Mouse (Mus musculus) embryonic facial prominence, embryonic 10.5 days (tissue): ENCODE measurements around the gene Ebi3. TPM values are rescaled to one million over a fixed set of nuclear protein-coding genes. Genes with fewer than 3 reads are reported as not detected.
"Not testable (repeated sequence)": the region's sequence is repeated elsewhere in the genome, so short reads cannot be mapped to it uniquely, and the experiment has no call there.

ENCODE experiments used
- DNase-seq: peaks from one replicate; pipeline ENCODE4 v3.0.0-alpha.2; 2017; ENCODE audit warnings: low spot score
- H3K27ac ChIP-seq: fragments of 300-500 bp; sonication (generic); replicated peaks from 2 replicates; pipeline ENCODE4 v1.5.1; 2016; ENCODE audit warnings: mild to moderate bottlenecking
- H3K27me3 ChIP-seq: fragments of 300-500 bp; sonication (generic); replicated peaks from 2 replicates; pipeline ENCODE4 v1.6.1; 2016; ENCODE audit warnings: low read depth, mild to moderate bottlenecking; ENCODE audit not compliant: poor library complexity, severe bottlenecking
- H3K36me3 ChIP-seq: fragments of 300-500 bp; sonication (generic); replicated peaks from 2 replicates; pipeline ENCODE4 v1.6.1; 2016; ENCODE audit warnings: mild to moderate bottlenecking, moderate library complexity
- H3K4me1 ChIP-seq: fragments of 300-500 bp; sonication (generic); 2 replicates; pipeline ENCODE4 v1.6.1; 2016
- H3K4me3 ChIP-seq: fragments of 300-500 bp; sonication (generic); 2 replicates; pipeline ENCODE4 v1.5.1; 2016; ENCODE audit warnings: mild to moderate bottlenecking, moderate library complexity
- H3K9me3 ChIP-seq: fragments of 300-500 bp; sonication (generic); 2 replicates; pipeline ENCODE4 v1.6.1; 2016; ENCODE audit warnings: mild to moderate bottlenecking
- WGBS: fragments of 180-500 bp; shearing (Covaris S2); methylation state at CpG from one replicate; pipeline ENCODE4 v1.1.7; 2016; 5-methylcytosine and 5-hydroxymethylcytosine counted together
- polyA plus RNA-seq: library from polyadenylated mRNA; unstranded; fragments of >200 nt; fragmentation: Nextera tagmentation; extraction: Ambion mirVana; gene quantifications from 2 replicates; pipeline ENCODE4 v1.2.1, GENCODE M21; 2016

The Ebi3 gene
- 0.98 and 1.4 TPM in 2 replicates for polyA plus RNA-seq

DNA sequence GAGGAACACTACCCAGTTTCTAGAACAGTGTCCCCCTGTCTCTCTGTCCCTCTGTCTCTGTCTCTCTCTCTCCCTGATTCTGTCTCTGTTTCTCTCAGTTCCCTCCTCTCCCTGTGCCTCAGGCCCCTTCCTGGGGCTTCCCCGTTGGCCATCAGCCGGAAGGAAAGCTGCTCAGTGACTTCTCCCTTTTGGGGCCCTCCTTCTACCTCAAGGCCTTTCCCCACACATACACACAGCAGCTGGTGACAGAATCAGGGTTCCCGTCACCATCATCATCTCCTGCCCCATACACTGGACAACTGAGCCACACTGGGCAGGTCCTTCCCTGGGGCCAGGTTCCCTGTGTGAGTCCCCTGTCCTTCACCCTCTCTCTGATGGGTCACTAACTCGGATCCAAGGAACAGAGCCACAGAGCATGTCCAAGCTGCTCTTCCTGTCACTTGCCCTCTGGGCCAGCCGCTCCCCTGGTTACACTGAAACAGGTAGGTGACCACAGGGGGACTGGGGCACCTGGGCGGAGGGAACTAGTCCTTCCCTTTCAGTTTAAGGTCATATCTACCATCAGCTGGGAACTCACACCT is at the start of gene Ebi3:
Gene Ebi3, plus strand, starts transcription at position 194 of the 581 bp plus-strand sequence.
- Histone ChIP-seq H3K27ac (no peak within 1 kb of the TSS), H3K36me3 (no peaks in the 10 kb centered on the region), H3K9me3 (no peaks in the 10 kb centered on the region), H3K4me1 (peaks cover 16% of the 10 kb centered on the region), H3K27me3 (peaks cover 25% of the 10 kb centered on the region), H3K4me3 (no peak within 1 kb of the TSS)
- WGBS: 77% methylated on average over 6 of the region's 6 CpGs
- DNase-seq: no peak

DNA sequence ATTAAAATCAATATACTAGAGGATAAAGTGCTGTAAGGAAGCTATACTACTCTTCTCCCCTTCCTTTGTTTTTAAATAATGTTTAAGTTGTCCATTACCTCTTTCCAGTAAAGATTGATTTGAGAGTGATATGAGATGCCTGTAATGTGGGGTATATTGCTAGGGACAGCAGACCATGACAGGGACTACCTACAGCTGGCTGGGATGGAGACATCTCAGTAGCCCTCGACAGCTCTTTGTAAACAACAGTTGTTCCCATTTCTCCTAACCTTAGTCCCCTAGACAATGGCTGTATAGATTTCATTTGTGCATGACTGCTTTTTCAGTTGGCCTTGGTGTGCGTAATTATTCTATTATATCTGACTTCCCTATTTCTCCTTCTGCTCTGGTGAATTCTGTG is 49.4 kb upstream of the Ebi3 start:
- peaks cover 9% of the 10 kb centered on the region for H3K9me3 ChIP-seq
- H3K36me3 ChIP-seq: peaks cover 9% of the 10 kb centered on the region
- H3K4me1 ChIP-seq: no peaks in the 10 kb centered on the region
- WGBS: 76% methylated on average over 2 of the region's 2 CpGs
- H3K27ac ChIP-seq: no peak overlapping the region
- H3K4me3 ChIP-seq: no peak overlapping the region
- DNase-seq: no peak
- H3K27me3 ChIP-seq: no peaks in the 10 kb centered on the region

GRCm38 (mm10) chr17:55903687-55904086 is 48.8 kb upstream of the Ebi3 start:
- no peaks in the 10 kb centered on the region for H3K27me3 ChIP-seq
- H3K4me3 ChIP-seq: no peak overlapping the region
- H3K27ac ChIP-seq: no peak overlapping the region
- DNase-seq: no peak
- H3K9me3 ChIP-seq: peaks cover 3% of the 10 kb centered on the region; the same call in 1 of the 2 replicates
- H3K36me3 ChIP-seq: 0 out of 2 replicates have a peak, but pooled peaks cover 4% of the 10 kb centered on the region
- 87% methylated on average over 1 of the region's 1 CpGs for WGBS
- no peaks in the 10 kb centered on the region for H3K4me1 ChIP-seq

GRCm38 (mm10) chr17:55904131-55904530 is 48.3 kb upstream of the Ebi3 start:
- 77% methylated on average over 6 of the region's 6 CpGs for WGBS
- H3K27me3 ChIP-seq: no peaks in the 10 kb centered on the region
- no peaks in the 10 kb centered on the region for H3K4me1 ChIP-seq
- no peak overlapping the region for H3K27ac ChIP-seq
- no peak for DNase-seq
- 0 out of 2 replicates have a peak, but pooled peaks cover 3% of the 10 kb centered on the region for H3K9me3 ChIP-seq
- H3K36me3 ChIP-seq: 0 out of 2 replicates have a peak, but pooled peaks cover under 1% of the 10 kb centered on the region
- H3K4me3 ChIP-seq: no peak overlapping the region

DNA sequence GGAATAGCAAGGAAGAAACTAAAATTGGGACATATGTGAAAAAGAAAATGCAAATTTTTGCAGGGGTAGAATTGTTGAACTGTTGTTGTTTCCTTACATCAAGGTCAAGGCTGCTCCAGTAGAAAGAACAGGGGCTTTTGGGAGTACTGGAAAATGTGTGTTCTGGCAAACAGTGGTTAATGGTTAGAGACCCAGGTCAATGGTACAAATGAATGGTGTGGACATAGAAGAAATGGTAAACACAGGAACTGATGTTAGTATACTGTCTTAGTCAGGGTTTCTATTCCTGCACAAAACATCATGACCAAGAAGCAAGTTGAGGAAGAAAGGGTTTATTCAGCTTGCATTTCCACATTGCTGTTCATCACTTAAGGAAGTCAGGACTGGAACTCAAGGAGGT is 45.8 kb upstream of the Ebi3 start:
- Histone ChIP-seq H3K27ac (no peak overlapping the region), H3K9me3 (no peaks in the 10 kb centered on the region), H3K36me3 (no peaks in the 10 kb centered on the region), H3K4me3 (no peak overlapping the region), H3K27me3 (no peaks in the 10 kb centered on the region), H3K4me1 (no peaks in the 10 kb centered on the region)
- DNase-seq: no peak

DNA sequence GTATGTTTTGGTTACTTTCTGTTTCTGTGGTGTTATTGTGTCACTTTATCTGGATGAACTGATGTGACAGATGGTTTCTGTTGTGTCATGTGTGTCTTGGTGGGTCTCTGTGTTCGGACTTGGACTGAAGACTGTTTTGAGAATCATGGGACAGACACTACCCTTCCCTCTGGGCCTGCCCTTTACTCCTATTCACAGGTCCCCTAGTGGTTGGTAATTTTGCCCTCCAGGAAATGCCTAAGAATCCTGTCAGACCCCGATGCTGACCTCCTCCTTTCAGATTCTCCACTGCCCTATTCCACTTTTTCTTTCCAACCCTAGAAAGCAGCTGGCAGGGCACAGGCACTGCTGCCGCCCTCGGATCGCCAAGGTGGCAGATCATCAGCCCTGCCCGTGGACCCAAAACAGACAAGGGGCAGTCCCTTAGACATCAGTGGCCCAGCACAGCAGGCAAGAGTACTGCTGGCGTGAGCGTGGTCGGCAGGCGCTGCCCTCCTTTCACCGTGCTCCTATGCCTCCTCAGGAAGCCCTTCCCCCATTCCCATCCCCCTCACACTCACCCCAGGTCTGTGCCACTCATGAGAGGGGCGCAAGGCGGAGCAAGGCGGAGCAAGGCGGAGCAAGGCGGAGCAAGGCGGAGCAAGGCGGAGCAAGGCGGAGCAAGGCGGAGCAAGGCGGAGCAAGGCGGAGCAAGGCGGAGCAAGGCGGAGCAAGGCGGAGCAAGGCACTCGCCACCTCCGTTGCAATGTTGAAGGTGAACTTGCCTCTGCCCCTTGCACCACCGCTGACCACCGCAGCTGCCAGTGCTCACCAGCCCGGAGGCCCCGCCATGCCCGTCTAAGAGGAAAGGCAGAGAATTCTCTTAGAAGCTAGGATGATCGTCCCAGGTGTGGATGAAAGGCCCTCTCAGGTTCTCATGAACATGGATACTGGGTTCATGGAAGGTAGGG is 20.6 kb upstream of the Ebi3 start:
- H3K27me3 ChIP-seq: no peaks in the 10 kb centered on the region
- H3K4me3 ChIP-seq: peak overlapping the region; percentile 70
- H3K9me3 ChIP-seq: peaks cover 7% of the 10 kb centered on the region; the same call in 1 of the 2 replicates
- peaks cover 12% of the 10 kb centered on the region for H3K4me1 ChIP-seq
- 0 out of 2 replicates have a peak, but pooled peaks cover 2% of the 10 kb centered on the region for H3K36me3 ChIP-seq
- peak overlapping the region; percentile 93 for H3K27ac ChIP-seq
- DNase-seq: peak; percentile 88
- WGBS: 2% methylated on average over 33 of the region's 33 CpGs

DNA sequence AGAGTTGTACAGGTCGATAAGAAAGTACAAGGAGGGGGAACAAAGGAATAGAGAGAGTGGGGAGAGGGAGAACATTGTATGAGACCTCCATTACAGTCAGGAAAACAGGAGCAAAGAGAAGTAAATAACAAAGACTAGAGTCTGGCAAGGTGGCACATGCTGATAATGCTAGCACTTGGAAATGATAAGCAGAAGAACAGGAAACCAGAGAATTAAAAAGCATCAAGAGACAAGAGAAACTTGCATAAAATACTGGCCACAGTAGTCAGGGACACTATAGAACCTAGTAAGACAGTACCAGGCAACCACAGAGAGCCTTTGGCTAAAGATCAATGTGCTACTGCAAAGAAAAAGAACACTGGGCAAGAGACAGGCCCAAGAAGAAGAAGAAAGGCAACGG is 19.8 kb upstream of the Ebi3 start:
- WGBS: 70% methylated on average over 2 of the region's 2 CpGs
- Histone ChIP-seq H3K4me3 (peak overlapping the region; percentile 70), H3K9me3 (peaks cover 10% of the 10 kb centered on the region; the same call in 1 of the 2 replicates), H3K27me3 (no peaks in the 10 kb centered on the region), H3K27ac (peak overlapping the region; percentile 93), H3K4me1 (peaks cover 12% of the 10 kb centered on the region), H3K36me3 (0 out of 2 replicates have a peak, but pooled peaks cover 2% of the 10 kb centered on the region)
- DNase-seq: no peak

- 95% methylated on average over 15 of the region's 15 CpGs for WGBS
Observed at GRCm38 (mm10) chr17:55933191-55933590, 19.2 kb upstream of the Ebi3 start.

GRCm38 (mm10) chr17:55944387-55944865 is 8.0 kb upstream of the Ebi3 start:
- 35% methylated on average over 10 of the region's 10 CpGs for WGBS
- peak overlapping the region; percentile 89 for H3K27ac ChIP-seq

More at GRCm38 (mm10) chr17:55933191-55933590, 19.2 kb upstream of the Ebi3 start:
- Histone ChIP-seq H3K4me3 (peak overlapping the region; percentile 70; the same call in 1 of the 2 replicates), H3K4me1 (peaks cover 12% of the 10 kb centered on the region), H3K27ac (no peak overlapping the region), H3K27me3 (no peaks in the 10 kb centered on the region), H3K36me3 (peaks cover 7% of the 10 kb centered on the region), H3K9me3 (peaks cover 16% of the 10 kb centered on the region; the same call in 1 of the 2 replicates)
- no peak for DNase-seq

GRCm38 (mm10) chr17:55944866-55945682 is 7.4 kb upstream of the Ebi3 start:
- peak overlapping the region; percentile 89 for H3K27ac ChIP-seq
- not testable (repeated sequence) for H3K27me3 ChIP-seq
- WGBS: under 1% methylated on average over 56 of the region's 56 CpGs

More at GRCm38 (mm10) chr17:55944387-55944865, 8.0 kb upstream of the Ebi3 start:
- H3K9me3 ChIP-seq, H3K4me1 ChIP-seq, DNase-seq, H3K27me3 ChIP-seq: not testable (repeated sequence)
- H3K4me3 ChIP-seq: peak overlapping the region; percentile 64
- H3K36me3 ChIP-seq: peaks cover 21% of the 10 kb centered on the region

GRCm38 (mm10) chr17:55945696-55946095 is 6.7 kb upstream of the Ebi3 start:
- Histone ChIP-seq H3K27ac (peak overlapping the region; percentile 89; the same call in 1 of the 2 replicates), H3K4me1 (peaks cover 8% of the 10 kb centered on the region), H3K9me3 (no peaks in the 10 kb centered on the region), H3K36me3 (peaks cover 8% of the 10 kb centered on the region), H3K4me3 (peak overlapping the region; percentile 64), H3K27me3 (no peaks in the 10 kb centered on the region)
- WGBS: 33% methylated on average over 5 of the region's 5 CpGs
- DNase-seq: no peak

More at GRCm38 (mm10) chr17:55944866-55945682, 7.4 kb upstream of the Ebi3 start:
- H3K4me1 ChIP-seq, H3K9me3 ChIP-seq: not testable (repeated sequence)
- peak overlapping the region; percentile 64 for H3K4me3 ChIP-seq
- DNase-seq: peak; percentile 77
- peaks cover 14% of the 10 kb centered on the region for H3K36me3 ChIP-seq

- no peaks in the 10 kb centered on the region for H3K9me3 ChIP-seq
- H3K27ac ChIP-seq: no peak overlapping the region
- no peak for DNase-seq
- H3K4me3 ChIP-seq: no peak overlapping the region
- peaks cover 8% of the 10 kb centered on the region for H3K4me1 ChIP-seq
- H3K36me3 ChIP-seq: no peaks in the 10 kb centered on the region
- peaks cover 5% of the 10 kb centered on the region; the same call in 1 of the 2 replicates for H3K27me3 ChIP-seq
- WGBS: 90% methylated on average over 4 of the region's 4 CpGs
Observed at GRCm38 (mm10) chr17:55948647-55949046, 3.8 kb upstream of the Ebi3 start.
